Mouse (Mus musculus): ENCODE measurements at regions not wholly inside any gene's neighbourhood (a gene's known extent, or its start where the extent isn't known, plus 50 kb on each side); places are given as distances from the start of the nearest gene placed in this dataset.

- Histone ChIP-seq H3K27ac (replicated peaks) (no peak overlapping the region), H3K27me3 (ENCODE audit: control insufficient read depth, insufficient read depth, low read length) (no peaks in the 10 kb centered on the region), H3K4me2 (replicated peaks; ENCODE audit: low read depth) (no peak overlapping the region), H3K9me3 (ENCODE audit: control insufficient read depth, low read length) (no peaks in the 10 kb centered on the region), H3K4me3 (ENCODE audit: low read depth, low read length) (no peak overlapping the region), H3K9ac (ENCODE audit: low read length) (no peak overlapping the region), H3K4me1 (replicated peaks; ENCODE audit: control insufficient read depth, insufficient read depth) (no peaks in the 10 kb centered on the region), H3K36me3 (ENCODE audit: control insufficient read depth, insufficient read depth, low read length) (no peaks in the 10 kb centered on the region)
- TF ChIP-seq CTCF (IDR thresholded peaks at IDR 0.05; ENCODE audit: low read depth) (no peak), EP300 (optimal IDR thresholded peaks at IDR 0.05) (no peak)
- 59% methylated on average over 5 of the region's 5 CpGs for WGBS
- ATAC-seq (ENCODE audit: low FRiP score, low TSS enrichment) (no peak), DNase-seq (ENCODE audit: low spot score) (no peak)
These were observed 148.7 kb upstream of the Id2 start for GRCm38 (mm10) chr12:25245661-25246060.

GRCm38 (mm10) chr12:25245251-25245650 is 148.3 kb upstream of the Id2 start:
- no peak overlapping the region for H3K4me3 ChIP-seq (ENCODE audit: low read depth, low read length)
- no peaks in the 10 kb centered on the region for H3K4me1 ChIP-seq (replicated peaks; ENCODE audit: control insufficient read depth, insufficient read depth)
- H3K36me3 ChIP-seq (ENCODE audit: control insufficient read depth, insufficient read depth, low read length) = no peaks in the 10 kb centered on the region
- no peaks in the 10 kb centered on the region for H3K9me3 ChIP-seq (ENCODE audit: control insufficient read depth, low read length)
- no peak overlapping the region for H3K9ac ChIP-seq (ENCODE audit: low read length)
- 69% methylated on average over 5 of the region's 5 CpGs for WGBS
- H3K27me3 ChIP-seq (ENCODE audit: control insufficient read depth, insufficient read depth, low read length) = no peaks in the 10 kb centered on the region
- no peak overlapping the region for H3K27ac ChIP-seq (replicated peaks)
- no peak overlapping the region for H3K4me2 ChIP-seq (replicated peaks; ENCODE audit: low read depth)
- ATAC-seq (ENCODE audit: low FRiP score, low TSS enrichment) (no peak), DNase-seq (ENCODE audit: low spot score) (no peak)
- no peak for TF ChIP-seq CTCF (IDR thresholded peaks at IDR 0.05; ENCODE audit: low read depth)
- no peak for TF ChIP-seq EP300 (optimal IDR thresholded peaks at IDR 0.05)

GRCm38 (mm10) chr12:25244666-25245065 is 147.7 kb upstream of the Id2 start:
- Histone ChIP-seq H3K36me3 (ENCODE audit: control insufficient read depth, insufficient read depth, low read length) (no peaks in the 10 kb centered on the region), H3K4me2 (replicated peaks; ENCODE audit: low read depth) (no peak overlapping the region), H3K9me3 (ENCODE audit: control insufficient read depth, low read length) (no peaks in the 10 kb centered on the region), H3K27me3 (ENCODE audit: control insufficient read depth, insufficient read depth, low read length) (no peaks in the 10 kb centered on the region), H3K27ac (replicated peaks) (no peak overlapping the region), H3K9ac (ENCODE audit: low read length) (no peak overlapping the region), H3K4me1 (replicated peaks; ENCODE audit: control insufficient read depth, insufficient read depth) (no peaks in the 10 kb centered on the region), H3K4me3 (ENCODE audit: low read depth, low read length) (no peak overlapping the region)
- WGBS = 53% methylated on average over 1 of the region's 1 CpGs
- TF ChIP-seq CTCF (IDR thresholded peaks at IDR 0.05; ENCODE audit: low read depth) = no peak
- TF ChIP-seq EP300 (optimal IDR thresholded peaks at IDR 0.05) = no peak
- ATAC-seq (ENCODE audit: low FRiP score, low TSS enrichment) (no peak), DNase-seq (ENCODE audit: low spot score) (no peak)

DNA sequence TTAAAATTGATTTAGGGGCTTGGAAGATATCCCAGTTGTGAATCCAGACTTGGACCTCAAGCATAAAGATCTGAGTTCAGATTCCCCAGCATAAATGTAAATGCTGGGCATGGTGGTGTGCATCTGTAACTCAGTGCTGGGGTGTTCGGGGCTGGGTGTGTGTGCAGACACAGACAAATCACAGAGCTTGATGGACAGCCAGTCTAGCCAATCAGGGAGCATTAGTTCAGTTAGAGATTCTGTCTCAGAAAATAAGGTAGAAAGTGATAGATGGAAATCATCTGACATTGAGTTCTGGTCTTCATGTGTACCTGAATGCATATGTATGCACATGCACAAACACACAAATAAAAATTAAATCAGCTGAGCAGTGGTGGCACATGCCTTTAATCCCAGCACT is 147.0 kb upstream of the Id2 start:
- Histone ChIP-seq H3K4me2 (replicated peaks; ENCODE audit: low read depth) (no peak overlapping the region), H3K27ac (replicated peaks) (no peak overlapping the region), H3K36me3 (ENCODE audit: control insufficient read depth, insufficient read depth, low read length) (no peaks in the 10 kb centered on the region), H3K9me3 (ENCODE audit: control insufficient read depth, low read length) (no peaks in the 10 kb centered on the region), H3K27me3 (ENCODE audit: control insufficient read depth, insufficient read depth, low read length) (no peaks in the 10 kb centered on the region), H3K4me3 (ENCODE audit: low read depth, low read length) (no peak overlapping the region), H3K4me1 (replicated peaks; ENCODE audit: control insufficient read depth, insufficient read depth) (no peaks in the 10 kb centered on the region), H3K9ac (ENCODE audit: low read length) (no peak overlapping the region)
- 58% methylated on average over 1 of the region's 1 CpGs for WGBS
- DNase-seq (ENCODE audit: low spot score) = no peak
- TF ChIP-seq EP300 (optimal IDR thresholded peaks at IDR 0.05) (no peak), CTCF (IDR thresholded peaks at IDR 0.05; ENCODE audit: low read depth) (no peak)
- no peak for ATAC-seq (ENCODE audit: low FRiP score, low TSS enrichment)

DNA sequence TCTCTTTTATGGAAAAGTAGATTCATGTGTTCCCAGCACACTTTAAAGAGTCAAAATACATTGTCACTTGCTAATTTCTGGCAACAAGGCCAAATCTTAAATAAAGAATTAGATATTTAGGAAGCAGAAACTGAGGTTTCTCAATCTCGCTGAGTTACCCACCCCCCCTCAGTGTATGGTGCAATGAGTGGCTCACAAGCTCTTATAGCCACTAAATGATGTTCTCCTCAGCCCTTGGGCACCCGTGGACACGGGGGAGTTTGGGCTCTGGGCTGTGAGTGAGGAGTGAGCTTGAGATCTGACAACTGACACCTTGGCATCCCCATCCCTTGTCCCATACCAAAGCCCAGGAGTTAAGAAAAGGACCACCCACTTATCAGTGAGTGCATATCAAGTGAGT is 145.4 kb upstream of the Id2 start:
- Histone ChIP-seq H3K9ac (ENCODE audit: low read length) (no peak overlapping the region), H3K27ac (replicated peaks) (no peak overlapping the region), H3K4me1 (replicated peaks; ENCODE audit: control insufficient read depth, insufficient read depth) (no peaks in the 10 kb centered on the region), H3K27me3 (ENCODE audit: control insufficient read depth, insufficient read depth, low read length) (no peaks in the 10 kb centered on the region), H3K4me2 (replicated peaks; ENCODE audit: low read depth) (no peak overlapping the region), H3K9me3 (ENCODE audit: control insufficient read depth, low read length) (no peaks in the 10 kb centered on the region), H3K4me3 (ENCODE audit: low read depth, low read length) (no peak overlapping the region), H3K36me3 (ENCODE audit: control insufficient read depth, insufficient read depth, low read length) (no peaks in the 10 kb centered on the region)
- WGBS = 76% methylated on average over 3 of the region's 3 CpGs
- no peak for DNase-seq (ENCODE audit: low spot score)
- no peak for ATAC-seq (ENCODE audit: low FRiP score, low TSS enrichment)
- TF ChIP-seq EP300 (optimal IDR thresholded peaks at IDR 0.05) = no peak
- no peak for TF ChIP-seq CTCF (IDR thresholded peaks at IDR 0.05; ENCODE audit: low read depth)

DNA sequence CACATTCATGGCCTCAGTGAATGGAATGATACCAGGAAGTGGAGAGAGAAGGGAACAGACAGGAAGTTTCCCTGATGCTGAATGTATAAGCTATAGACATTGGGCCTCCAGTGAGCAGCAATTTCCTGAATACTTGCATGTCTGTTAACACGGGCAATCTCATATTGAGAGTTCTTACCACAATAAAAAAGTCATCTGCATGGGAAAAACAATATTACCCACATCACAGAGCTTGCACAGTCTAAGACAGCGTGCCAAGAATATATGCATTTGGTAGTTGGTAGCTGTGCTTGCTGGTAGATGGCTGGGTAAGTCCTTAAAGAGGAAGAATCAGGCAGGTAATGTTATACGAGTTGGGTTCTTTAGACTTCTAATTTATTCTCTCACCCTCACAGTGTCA is 144.7 kb upstream of the Id2 start:
- H3K27ac ChIP-seq (replicated peaks) = no peak overlapping the region
- 77% methylated on average over 3 of the region's 3 CpGs for WGBS
- no peak for ATAC-seq (ENCODE audit: low FRiP score, low TSS enrichment)

More for the DNA sequence above, 144.7 kb upstream of the Id2 start:
- no peak overlapping the region for H3K4me3 ChIP-seq (ENCODE audit: low read depth, low read length)
- no peak for DNase-seq (ENCODE audit: low spot score)
- H3K36me3 ChIP-seq (ENCODE audit: control insufficient read depth, insufficient read depth, low read length) = no peaks in the 10 kb centered on the region
- H3K27me3 ChIP-seq (ENCODE audit: control insufficient read depth, insufficient read depth, low read length) = no peaks in the 10 kb centered on the region
- H3K9me3 ChIP-seq (ENCODE audit: control insufficient read depth, low read length) = no peaks in the 10 kb centered on the region
- TF ChIP-seq CTCF (IDR thresholded peaks at IDR 0.05; ENCODE audit: low read depth) = no peak
- TF ChIP-seq EP300 (optimal IDR thresholded peaks at IDR 0.05) = no peak
- no peaks in the 10 kb centered on the region for H3K4me1 ChIP-seq (replicated peaks; ENCODE audit: control insufficient read depth, insufficient read depth)
- H3K4me2 ChIP-seq (replicated peaks; ENCODE audit: low read depth) = no peak overlapping the region
- H3K9ac ChIP-seq (ENCODE audit: low read length) = no peak overlapping the region

Measured in stomach, postnatal 0 days (tissue).